Mouse (Mus musculus) megakaryocyte, embryonic 14.5 days (primary cell): Measurements from ENCODE around the gene Rnf128. TPM values are rescaled to one million over a fixed set of nuclear protein-coding genes. Genes with fewer than 3 reads are reported as not detected.

ENCODE experiments used
- H3K27me3 ChIP-seq: replicated peaks from 2 replicates; pipeline ENCODE3; 2012; ENCODE audit warnings: inconsistent platforms
- H3K36me3 ChIP-seq: replicated peaks from 2 replicates; pipeline ENCODE3; 2012; ENCODE audit warnings: low read length, inconsistent platforms, mixed read lengths
- H3K4me1 ChIP-seq: 2 replicates; pipeline ENCODE4 v1.6.1; 2012; ENCODE audit warnings: inconsistent platforms
- H3K4me3 ChIP-seq: replicated peaks from 2 replicates; pipeline ENCODE3; 2012; ENCODE audit warnings: moderate library complexity, mild to moderate bottlenecking, inconsistent platforms
- H3K9me3 ChIP-seq: 2 replicates; pipeline ENCODE4 v1.6.1; 2012; ENCODE audit warnings: inconsistent platforms
- FLI1 ChIP-seq: IDR thresholded peaks from 2 replicates; pipeline ENCODE4 v1.6.1; 2012; ENCODE audit warnings: low read length, inconsistent platforms, mixed read lengths
- GATA1 ChIP-seq: IDR thresholded peaks from 3 replicates; pipeline ENCODE4 v1.6.1; 2012; ENCODE audit warnings: mixed read lengths, low read length, inconsistent platforms, borderline replicate concordance
- polyA plus RNA-seq: library from polyadenylated mRNA; stranded (reverse); fragments of >175 nt; gene quantifications from 2 replicates; pipeline ENCODE4 v1.2.3, GENCODE M21; 2012; ENCODE audit warnings: low replicate concordance; ENCODE audit not compliant: insufficient read depth

The Rnf128 gene
- polyA plus RNA-seq, result 2.5 and 3.0 TPM in 2 replicates

- no peaks in the 10 kb centered on the region for H3K27me3 ChIP-seq
- H3K4me1 ChIP-seq, result no peaks in the 10 kb centered on the region
- no peak within 1 kb of the TSS for H3K4me3 ChIP-seq
- TF ChIP-seq GATA1, result no peak
- TF ChIP-seq FLI1, result no peak
- H3K9me3 ChIP-seq, result no peaks in the 10 kb centered on the region
- no peaks in the 10 kb centered on the region for H3K36me3 ChIP-seq
Measured at GRCm38 (mm10) chrX:139562925-139563461, at the start of gene Rnf128. Gene Rnf128 (plus strand): TSS chrX:139563316.

- Histone ChIP-seq H3K9me3 (no peaks in the 10 kb centered on the region), H3K4me3 (no peak overlapping the region), H3K4me1 (no peaks in the 10 kb centered on the region), H3K36me3 (no peaks in the 10 kb centered on the region), H3K27me3 (no peaks in the 10 kb centered on the region)
- TF ChIP-seq GATA1 (no peak), FLI1 (no peak)
Measured at GRCm38 (mm10) chrX:139516156-139516555, 47.0 kb upstream of the Rnf128 start.

DNA sequence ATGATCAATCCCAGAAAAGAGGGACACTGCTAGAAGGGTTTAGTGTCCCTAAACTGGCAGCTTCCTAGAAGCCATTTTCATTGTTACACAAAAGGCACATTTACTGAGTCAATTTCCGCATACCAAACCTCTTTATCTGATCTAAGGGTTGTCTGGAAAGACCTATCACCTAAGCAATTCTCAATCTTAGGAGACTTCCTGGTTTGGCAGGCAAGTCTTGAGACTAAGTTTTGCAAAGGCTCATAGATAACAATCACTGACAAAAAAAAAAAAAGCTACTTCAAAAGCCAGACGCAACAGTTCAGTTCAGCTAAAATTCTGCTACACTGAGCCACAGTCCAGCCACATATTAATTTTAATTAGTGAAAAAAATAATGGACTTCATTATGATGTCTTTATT, 43.9 kb upstream of the Rnf128 start:
- no peaks in the 10 kb centered on the region for H3K4me1 ChIP-seq
- no peaks in the 10 kb centered on the region for H3K9me3 ChIP-seq
- H3K27me3 ChIP-seq, result peaks cover under 1% of the 10 kb centered on the region
- H3K4me3 ChIP-seq, result no peak overlapping the region
- no peaks in the 10 kb centered on the region for H3K36me3 ChIP-seq
- no peak for TF ChIP-seq GATA1

GRCm38 (mm10) chrX:139524303-139525091, 38.6 kb upstream of the Rnf128 start:
- H3K4me3 ChIP-seq, result no peak overlapping the region
- TF ChIP-seq FLI1 (no peak), GATA1 (no peak)
- H3K36me3 ChIP-seq, result no peaks in the 10 kb centered on the region
- H3K27me3 ChIP-seq, result peaks cover 2% of the 10 kb centered on the region
- peaks cover under 1% of the 10 kb centered on the region; the same call in 1 of the 2 replicates for H3K4me1 ChIP-seq
- peaks cover 4% of the 10 kb centered on the region; the same call in 1 of the 2 replicates for H3K9me3 ChIP-seq

DNA sequence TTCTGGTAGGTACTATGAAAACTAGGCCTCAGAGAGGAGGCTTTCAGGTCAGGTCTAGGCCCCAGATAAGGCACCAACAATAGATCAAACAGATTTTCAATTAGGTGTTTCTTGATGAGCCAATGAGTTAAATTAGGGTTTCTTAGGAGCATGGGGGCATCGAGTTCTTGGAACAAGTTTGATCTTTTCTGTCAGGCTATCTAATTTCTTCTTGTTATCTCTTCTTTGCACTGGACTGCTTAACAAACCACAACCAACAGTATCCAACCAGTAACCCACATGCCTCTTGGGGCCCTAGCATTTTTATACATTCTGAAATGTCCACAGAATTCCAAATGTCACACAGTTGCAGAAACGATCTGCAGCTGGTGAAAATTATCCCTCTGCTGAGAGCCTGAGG, 37.4 kb upstream of the Rnf128 start:
- no peaks in the 10 kb centered on the region for H3K36me3 ChIP-seq
- peaks cover 2% of the 10 kb centered on the region for H3K27me3 ChIP-seq
- H3K4me3 ChIP-seq, result no peak overlapping the region
- peaks cover 3% of the 10 kb centered on the region; the same call in 1 of the 2 replicates for H3K4me1 ChIP-seq
- peaks cover 7% of the 10 kb centered on the region; the same call in 1 of the 2 replicates for H3K9me3 ChIP-seq
- TF ChIP-seq FLI1, result no peak
- TF ChIP-seq GATA1, result no peak

- H3K4me1 ChIP-seq, result peaks cover 3% of the 10 kb centered on the region; the same call in 1 of the 2 replicates
- no peak overlapping the region for H3K4me3 ChIP-seq
- no peak for TF ChIP-seq GATA1
- TF ChIP-seq FLI1, result no peak
- peaks cover 7% of the 10 kb centered on the region; the same call in 1 of the 2 replicates for H3K9me3 ChIP-seq
- peaks cover 2% of the 10 kb centered on the region for H3K27me3 ChIP-seq
- no peaks in the 10 kb centered on the region for H3K36me3 ChIP-seq
Measured at GRCm38 (mm10) chrX:139526984-139527383, 36.1 kb upstream of the Rnf128 start.

GRCm38 (mm10) chrX:139529678-139530077, 33.4 kb upstream of the Rnf128 start:
- Histone ChIP-seq H3K36me3 (no peaks in the 10 kb centered on the region), H3K27me3 (no peaks in the 10 kb centered on the region), H3K9me3 (peaks cover 7% of the 10 kb centered on the region; the same call in 1 of the 2 replicates), H3K4me1 (peaks cover 3% of the 10 kb centered on the region; the same call in 1 of the 2 replicates), H3K4me3 (no peak overlapping the region)
- TF ChIP-seq GATA1 (no peak), FLI1 (no peak)

DNA sequence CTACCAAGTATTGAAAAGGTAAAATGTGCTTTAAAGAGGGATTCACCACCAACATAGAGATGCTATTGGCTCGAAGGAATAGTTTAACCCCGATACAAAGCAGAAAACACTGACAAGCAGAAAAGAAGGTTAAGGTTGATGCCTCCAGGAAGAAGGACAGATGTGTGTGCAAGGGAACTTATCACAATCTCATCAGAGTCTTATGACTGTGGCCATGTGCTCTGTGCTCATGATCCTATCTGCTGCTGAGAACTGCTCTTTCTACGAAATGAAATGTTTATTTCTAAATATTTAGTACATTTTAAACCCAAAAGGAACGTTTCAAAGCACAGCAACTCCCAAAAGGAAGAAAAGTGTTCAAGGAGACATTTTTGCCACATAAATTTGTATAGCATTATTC, 30.8 kb upstream of the Rnf128 start:
- peaks cover 3% of the 10 kb centered on the region; the same call in 1 of the 2 replicates for H3K4me1 ChIP-seq
- TF ChIP-seq GATA1, result no peak
- no peak for TF ChIP-seq FLI1
- H3K4me3 ChIP-seq, result no peak overlapping the region
- peaks cover 7% of the 10 kb centered on the region; the same call in 1 of the 2 replicates for H3K9me3 ChIP-seq
- H3K27me3 ChIP-seq, result no peaks in the 10 kb centered on the region
- no peaks in the 10 kb centered on the region for H3K36me3 ChIP-seq

DNA sequence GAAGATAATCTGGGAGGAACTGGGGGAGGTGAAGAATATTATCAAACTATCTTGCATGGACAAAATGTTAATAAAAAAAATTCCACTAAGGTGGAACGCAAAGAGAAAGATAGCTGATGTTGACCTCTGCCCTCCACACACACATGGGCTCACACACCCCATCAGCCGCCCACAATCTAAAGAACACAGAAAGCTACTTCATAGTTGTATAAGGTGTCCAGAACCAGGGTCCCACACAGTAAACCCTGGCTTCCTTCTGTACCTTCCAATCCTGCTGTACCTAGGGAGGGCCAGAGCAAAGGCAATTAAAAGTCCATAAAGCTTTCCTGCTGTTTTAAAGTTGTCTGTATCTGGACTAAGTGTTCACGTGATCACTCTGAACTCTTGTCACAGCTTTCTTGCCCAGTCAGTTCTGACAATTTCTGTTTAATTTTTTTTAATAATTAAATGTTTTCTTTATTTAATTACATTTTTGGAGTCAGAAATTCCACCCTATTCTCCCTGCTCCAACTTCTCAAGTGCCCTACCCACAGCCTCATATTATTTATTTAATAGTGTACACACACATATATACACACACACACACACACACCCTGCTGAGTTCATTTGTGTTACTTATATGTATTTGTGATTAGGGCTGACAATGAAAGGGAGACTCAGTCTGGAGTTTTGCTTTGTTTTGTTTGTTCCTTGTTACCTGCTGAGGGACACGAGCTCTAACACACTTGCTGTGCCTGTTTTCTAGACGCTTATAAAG, 25.3 kb upstream of the Rnf128 start:
- Histone ChIP-seq H3K4me1 (no peaks in the 10 kb centered on the region), H3K27me3 (no peaks in the 10 kb centered on the region), H3K36me3 (no peaks in the 10 kb centered on the region), H3K9me3 (no peaks in the 10 kb centered on the region), H3K4me3 (no peak overlapping the region)
- no peak for TF ChIP-seq FLI1
